Mouse (Mus musculus): Measurements from ENCODE around the gene Rasgef1b.
A peak's percentile ranks its signal among the peaks of the same experiment; 100 is the strongest.

Gene Rasgef1b

DNA sequence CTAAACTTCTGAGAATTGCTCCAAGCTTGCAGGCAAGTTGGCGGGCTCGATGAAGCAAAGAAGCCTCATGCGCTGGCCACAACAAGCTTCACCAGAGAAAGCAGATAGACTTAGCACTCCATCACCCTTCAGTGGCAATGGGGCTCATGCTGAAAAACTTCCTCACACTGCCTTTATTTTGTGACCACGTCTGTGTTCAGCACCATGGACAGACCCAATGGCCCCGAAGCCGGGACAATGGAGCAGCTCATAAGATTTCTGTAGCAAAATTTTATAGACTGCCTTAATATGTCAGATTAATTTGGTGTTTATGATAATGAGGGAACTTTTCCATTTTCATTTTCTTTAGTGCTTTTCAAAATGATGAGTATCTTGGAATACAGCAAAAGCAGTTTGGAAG, 21.6 kb downstream of the Rasgef1b start:
- no peak for DNase-seq (ENCODE audit: low read depth)

GRCm38 (mm10) chr5:99701811-99702210, 27.1 kb downstream of the Rasgef1b start:
- DNase-seq (ENCODE audit: low read depth) = no peak

- DNase-seq (ENCODE audit: low read depth) = no peak
Observed at GRCm38 (mm10) chr5:99694712-99695360, 34.0 kb downstream of the Rasgef1b start.

DNA sequence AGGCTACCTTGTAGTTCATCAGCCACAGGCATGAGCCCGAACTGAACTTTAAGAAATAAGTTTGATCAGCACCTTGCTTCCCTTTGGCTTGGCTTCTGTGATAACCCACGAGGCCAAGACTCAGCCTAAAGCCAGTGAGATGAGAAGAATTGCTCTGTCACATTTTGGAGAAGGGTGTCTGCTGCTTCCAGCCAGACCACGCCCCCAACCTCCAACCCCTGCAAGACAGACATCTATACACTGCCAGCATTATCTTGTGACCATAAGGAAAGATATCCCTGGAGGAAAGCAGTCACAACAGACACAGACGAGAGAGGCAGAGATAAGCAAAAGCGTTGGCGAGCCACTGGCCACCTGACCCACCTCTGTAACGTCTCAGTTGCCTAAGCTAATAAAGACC, 39.0 kb downstream of the Rasgef1b start:
- no peak for DNase-seq (ENCODE audit: low read depth)

DNA sequence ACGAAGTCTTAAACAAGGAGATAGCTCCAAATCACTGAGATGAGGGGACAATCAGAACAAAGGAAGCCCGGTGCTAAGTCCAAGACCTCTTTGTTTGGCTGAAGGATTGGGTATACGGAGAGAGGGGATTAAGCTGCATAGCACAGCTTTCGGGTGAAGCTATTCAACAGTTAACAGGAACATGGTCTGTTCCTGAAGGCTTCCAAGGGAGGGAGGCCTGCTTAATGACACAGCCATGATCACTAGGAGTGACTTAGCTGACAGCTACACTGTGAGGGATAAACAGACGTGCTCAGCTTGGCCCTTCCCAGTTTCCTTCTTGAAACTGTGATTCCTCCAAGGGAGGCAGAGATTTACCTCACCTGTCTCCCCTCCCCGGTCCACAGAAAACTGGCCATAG, 41.0 kb downstream of the Rasgef1b start:
- no peak for DNase-seq (ENCODE audit: low read depth)

GRCm38 (mm10) chr5:99684023-99684422, 44.8 kb downstream of the Rasgef1b start:
- no peak for DNase-seq (ENCODE audit: low read depth)

- DNase-seq (ENCODE audit: low read depth) = no peak
Observed at GRCm38 (mm10) chr5:99669971-99670571, 58.8 kb downstream of the Rasgef1b start.

DNA sequence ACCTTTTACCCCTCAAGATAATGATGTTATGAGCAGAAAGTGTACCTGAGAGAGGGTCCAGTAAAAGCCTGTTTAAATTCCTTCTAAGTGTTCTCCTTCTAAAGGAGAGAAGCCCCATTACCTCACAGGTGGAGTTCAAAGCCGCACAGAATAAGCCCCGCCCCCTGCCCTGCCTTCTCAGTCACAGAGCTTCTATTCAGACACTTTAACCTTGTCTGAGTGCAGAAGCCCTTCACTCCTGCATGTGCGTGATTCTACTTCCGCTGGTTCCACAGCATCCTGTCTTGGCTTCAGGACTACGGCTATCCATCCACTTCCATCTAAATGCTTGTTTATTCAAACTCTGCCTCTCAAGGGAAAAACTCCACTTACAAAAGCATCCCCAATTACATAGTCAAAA, 72.8 kb downstream of the Rasgef1b start:
- no peak for DNase-seq (ENCODE audit: low read depth)

GRCm38 (mm10) chr5:99652931-99653330, 75.9 kb downstream of the Rasgef1b start:
- no peak for DNase-seq (ENCODE audit: low read depth)

- no peak for DNase-seq (ENCODE audit: low read depth)
Observed at GRCm38 (mm10) chr5:99641407-99641806, 87.5 kb downstream of the Rasgef1b start.

DNA sequence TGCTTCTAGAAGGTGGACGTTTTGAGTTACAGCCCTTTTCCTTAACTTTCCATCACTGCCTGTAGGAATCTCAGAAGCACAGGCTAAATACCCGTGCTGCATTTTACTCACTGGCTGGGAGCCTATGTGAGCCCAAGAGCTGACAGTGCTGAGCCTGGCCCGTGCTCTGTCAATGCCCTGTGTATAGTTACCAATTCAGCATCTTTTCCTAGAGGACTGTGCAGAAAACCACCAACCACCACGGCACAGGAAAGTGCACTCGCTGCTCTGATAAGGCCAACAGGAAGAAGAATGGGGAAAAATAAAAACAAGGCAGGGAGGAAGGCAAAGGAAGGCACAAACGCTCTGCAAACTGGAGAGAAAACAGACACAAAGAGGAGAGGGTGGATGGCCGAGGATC, 92.3 kb downstream of the Rasgef1b start:
- DNase-seq (ENCODE audit: low read depth) = no peak

- no peak for DNase-seq (ENCODE audit: low read depth)
Observed at GRCm38 (mm10) chr5:99634010-99634541, 94.8 kb downstream of the Rasgef1b start.

GRCm38 (mm10) chr5:99633548-99633947, 95.3 kb downstream of the Rasgef1b start:
- peak; percentile 23 for DNase-seq (ENCODE audit: low read depth)

GRCm38 (mm10) chr5:99632649-99633310, 96.1 kb downstream of the Rasgef1b start:
- peak; percentile 76 for DNase-seq (ENCODE audit: low read depth)

GRCm38 (mm10) chr5:99630087-99630486, 98.8 kb downstream of the Rasgef1b start:
- DNase-seq (ENCODE audit: low read depth) = peak; percentile 37

DNA sequence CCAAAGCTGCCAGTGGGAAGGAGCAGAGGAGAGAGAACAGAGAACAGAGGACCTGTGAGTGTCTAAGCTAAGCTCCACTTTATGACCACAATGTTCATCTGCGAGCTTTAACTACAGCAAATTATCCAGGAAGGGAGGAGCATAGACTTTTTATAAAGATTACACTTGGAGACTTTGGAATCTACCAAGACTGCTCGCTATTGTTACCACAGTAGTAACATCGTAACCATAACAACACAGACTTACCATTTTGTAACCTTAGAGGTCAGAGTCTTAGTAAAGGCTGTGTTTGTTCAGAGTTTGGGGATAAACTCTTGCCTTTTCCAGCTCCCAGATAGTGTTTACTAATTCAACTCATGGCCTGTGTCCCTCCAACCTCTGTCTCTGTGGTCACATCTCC, 103.3 kb downstream of the Rasgef1b start:
- DNase-seq (ENCODE audit: low read depth) = no peak

- DNase-seq (ENCODE audit: low read depth) = no peak
Observed at GRCm38 (mm10) chr5:99620771-99621170, 108.1 kb downstream of the Rasgef1b start.

DNA sequence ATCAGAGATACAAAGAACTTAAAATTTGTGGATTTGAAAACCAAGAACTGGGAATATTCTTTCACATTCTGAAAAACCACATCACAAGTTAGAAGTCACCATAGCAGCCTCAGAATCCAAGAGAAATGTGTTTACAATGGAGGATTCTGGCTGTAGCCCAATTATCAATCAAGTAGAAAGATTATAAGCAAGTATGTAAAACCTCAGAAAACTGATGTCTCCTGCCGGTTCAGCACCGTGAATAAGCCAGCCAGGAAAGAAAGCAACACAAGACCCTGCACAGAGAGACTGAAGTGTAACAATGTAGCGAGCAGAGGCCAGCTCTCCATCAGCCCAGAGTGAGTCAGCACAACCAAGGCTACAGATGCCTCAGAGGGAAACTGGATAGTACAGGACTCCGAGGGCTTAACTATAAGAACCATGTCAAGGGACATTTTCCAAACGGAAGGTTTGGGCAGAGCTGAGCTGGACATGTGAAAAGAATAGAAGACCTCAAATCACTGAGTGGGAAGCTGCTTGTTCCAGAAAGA, 111.5 kb downstream of the Rasgef1b start:
- no peak for DNase-seq (ENCODE audit: low read depth)

DNA sequence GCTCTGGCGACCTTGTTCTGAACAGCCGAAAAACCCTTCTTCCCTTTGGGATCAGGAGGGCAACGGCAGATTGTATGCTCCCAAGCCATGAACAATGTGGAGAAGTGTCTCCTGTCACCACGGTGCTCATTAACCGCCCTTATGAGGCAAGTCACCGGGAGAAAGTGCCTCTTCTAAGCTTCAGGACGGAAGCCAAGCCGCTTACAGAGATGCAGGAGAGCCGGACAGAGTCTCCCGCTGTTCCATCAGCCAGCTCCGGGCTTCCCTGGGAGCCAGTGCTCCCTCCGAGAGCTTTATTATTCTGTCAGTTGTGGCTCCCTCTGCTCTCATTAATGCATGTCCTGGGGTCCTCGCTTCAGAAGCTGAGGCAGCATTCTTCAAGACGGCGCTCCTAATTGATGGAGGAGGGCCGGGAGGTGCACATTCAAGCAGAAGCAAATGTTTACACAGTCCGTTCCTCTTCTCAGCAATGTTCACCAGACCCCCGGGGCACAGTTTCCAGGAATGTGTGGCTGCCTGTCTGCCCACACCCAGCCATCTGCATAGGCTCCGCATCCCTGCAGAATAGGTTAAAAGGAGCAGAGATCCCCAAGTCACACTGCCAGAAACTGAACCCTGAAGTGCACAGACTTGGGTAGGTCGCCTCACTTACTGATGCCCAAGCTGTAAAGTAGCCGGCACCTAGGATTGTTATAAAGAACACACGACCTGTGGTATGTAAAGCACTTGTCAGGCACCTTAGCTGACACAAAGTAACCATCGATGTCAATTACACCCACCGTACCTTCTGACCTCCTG, 115.3 kb downstream of the Rasgef1b start:
- no peak for DNase-seq (ENCODE audit: low read depth)

DNA sequence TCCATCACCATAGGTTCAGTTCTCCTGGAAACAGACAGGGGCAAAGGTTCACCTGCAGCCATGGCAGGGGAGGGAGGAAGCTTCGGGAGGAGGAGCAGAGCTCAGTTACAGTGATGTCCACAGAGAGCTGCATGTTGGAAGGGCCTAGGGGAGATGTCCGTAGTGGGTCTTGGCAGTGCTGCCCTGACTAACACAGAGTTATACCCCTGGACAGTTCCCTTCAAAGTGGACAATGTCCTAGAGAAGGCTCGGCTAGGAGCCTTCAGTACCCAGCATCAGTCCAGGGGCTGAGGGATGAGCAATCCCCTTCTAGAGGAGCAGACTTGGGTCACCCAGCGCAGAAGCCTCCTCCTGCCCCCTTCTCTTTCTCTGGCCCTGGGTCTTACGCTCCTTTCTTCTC, 121.3 kb downstream of the Rasgef1b start:
- no peak for DNase-seq (ENCODE audit: low read depth)

- no peak for DNase-seq (ENCODE audit: low read depth)
Observed at GRCm38 (mm10) chr5:99606164-99606858, 122.6 kb downstream of the Rasgef1b start.
